Mouse (Mus musculus) heart, adult 2 months (tissue): Measurements from ENCODE around the gene Sema3c. TPM values are rescaled to one million over a fixed set of nuclear protein-coding genes. Genes with fewer than 3 reads are reported as not detected.

Experiments used
- DNase-seq, 2 experiments: peaks; one replicate each; pipeline ENCODE4 v3.0.0; 2021
- H3K27ac ChIP-seq: fragments of 200-600 bp; 2 replicates; pipeline ENCODE4 v1.8.1; 2022
- H3K27me3 ChIP-seq: fragments of 200-500 bp; 2 replicates; pipeline ENCODE4 v1.6.1; 2012; ENCODE audit warnings: mild to moderate bottlenecking, low read length, inconsistent platforms, mixed read lengths; ENCODE audit not compliant: control insufficient read depth, insufficient read depth
- H3K36me3 ChIP-seq: fragments of 200-500 bp; 2 replicates; pipeline ENCODE4 v1.6.1; 2012; ENCODE audit warnings: low read length, inconsistent platforms; ENCODE audit not compliant: control insufficient read depth, insufficient read depth
- H3K4me1 ChIP-seq: fragments of 200-500 bp; 2 replicates; pipeline ENCODE4 v1.6.1; 2011; ENCODE audit warnings: low read length; ENCODE audit not compliant: control insufficient read depth, insufficient read depth
- H3K4me3 ChIP-seq: fragments of 200-600 bp; 2 replicates; pipeline ENCODE4 v1.8.1; 2022
- H3K79me2 ChIP-seq: fragments of 200-500 bp; replicated peaks from 2 replicates; pipeline ENCODE4 v1.6.1; 2012; ENCODE audit warnings: mild to moderate bottlenecking, inconsistent platforms, low read length, moderate library complexity, mixed read lengths; ENCODE audit not compliant: control insufficient read depth, insufficient read depth
- H3K9ac ChIP-seq: fragments of 200-500 bp; 2 replicates; pipeline ENCODE4 v1.6.1; 2012; ENCODE audit warnings: low read depth, mild to moderate bottlenecking, control low read depth, inconsistent platforms, low read length, mixed read lengths
- CTCF ChIP-seq: fragments of 200-600 bp; IDR thresholded peaks from 2 replicates; pipeline ENCODE4 v1.8.1; 2022; ENCODE audit warnings: antibody characterized with exemption, mild to moderate bottlenecking, moderate library complexity
- EP300 ChIP-seq: fragments of 200-500 bp; IDR thresholded peaks from 2 replicates; pipeline ENCODE4 v1.6.1; 2011; ENCODE audit warnings: low read depth, low read length, control low read depth; ENCODE audit not compliant: insufficient read depth
- POLR2A ChIP-seq: fragments of 200-500 bp; IDR thresholded peaks from 2 replicates; pipeline ENCODE4 v1.6.1; 2011; ENCODE audit warnings: mild to moderate bottlenecking, low read depth, low read length, control low read depth; ENCODE audit not compliant: insufficient read depth
- WGBS: fragments of 180-500 bp; shearing (Covaris S2); methylation state at CpG from one replicate; pipeline ENCODE4 v1.1.7; 2018; 5-methylcytosine and 5-hydroxymethylcytosine counted together
- intact Hi-C: fragments of 180-260 bp; cut with DNase I; formaldehyde crosslinking; loops from one replicate; pipeline ENCODE4 v1.15.1; 2025
- polyA plus RNA-seq: library from polyadenylated mRNA; depleted of rRNA; stranded (reverse); fragments of >200 nt; gene quantifications from 2 replicates; pipeline ENCODE4 v1.2.3, GENCODE M21; 2012
- total RNA-seq, 2 experiments: library from RNA; stranded (reverse); gene quantifications; 2 replicates each; pipeline ENCODE4 v1.2.3; 2021

The Sema3c gene
- total and polyA plus RNA-seq, 3 experiments = 3.9 to 14.3 (median 14.0) TPM

- H3K4me1 ChIP-seq = no peaks in the 10 kb centered on the region
- TF ChIP-seq POLR2A (no peak), CTCF (no peak), EP300 (no peak)
- no peak overlapping the region for H3K9ac ChIP-seq
- no peaks in the 10 kb centered on the region for H3K36me3 ChIP-seq
- H3K27ac ChIP-seq = no peak overlapping the region
- intact Hi-C loops = no loop called here
- WGBS = 65% methylated on average over 3 of the region's 3 CpGs
- no peak for DNase-seq
- no peaks in the 10 kb centered on the region for H3K27me3 ChIP-seq
- no peaks in the 10 kb centered on the region for H3K79me2 ChIP-seq
- H3K4me3 ChIP-seq = no peak overlapping the region
Measured at GRCm38 (mm10) chr5:17707086-17707485, 133.0 kb downstream of the Sema3c start.

GRCm38 (mm10) chr5:17712374-17712773, 138.3 kb downstream of the Sema3c start:
- WGBS = 82% methylated on average over 4 of the region's 4 CpGs
- TF ChIP-seq POLR2A (no peak), EP300 (no peak), CTCF (no peak)
- Histone ChIP-seq H3K27me3 (no peaks in the 10 kb centered on the region), H3K36me3 (no peaks in the 10 kb centered on the region), H3K79me2 (no peaks in the 10 kb centered on the region), H3K9ac (no peak overlapping the region), H3K4me1 (no peaks in the 10 kb centered on the region), H3K27ac (no peak overlapping the region), H3K4me3 (no peak overlapping the region)
- no peak for DNase-seq
- intact Hi-C loops = no loop called here

- intact Hi-C loops = no loop called here
- Histone ChIP-seq H3K4me3 (no peak overlapping the region), H3K4me1 (no peaks in the 10 kb centered on the region), H3K79me2 (no peaks in the 10 kb centered on the region), H3K27me3 (no peaks in the 10 kb centered on the region), H3K9ac (no peak overlapping the region), H3K36me3 (no peaks in the 10 kb centered on the region), H3K27ac (no peak overlapping the region)
- no peak for DNase-seq
- no peak for TF ChIP-seq POLR2A
- no peak for TF ChIP-seq EP300
- TF ChIP-seq CTCF = no peak
- 94% methylated on average over 1 of the region's 1 CpGs for WGBS
Measured at GRCm38 (mm10) chr5:17715206-17715605, 141.1 kb downstream of the Sema3c start.

- Histone ChIP-seq H3K79me2 (no peaks in the 10 kb centered on the region), H3K36me3 (no peaks in the 10 kb centered on the region), H3K27ac (no peak overlapping the region), H3K4me3 (no peak overlapping the region), H3K4me1 (no peaks in the 10 kb centered on the region), H3K9ac (no peak overlapping the region), H3K27me3 (no peaks in the 10 kb centered on the region)
- no peak for DNase-seq
- WGBS = 80% methylated on average over 4 of the region's 4 CpGs
- TF ChIP-seq POLR2A = no peak
- no peak for TF ChIP-seq CTCF
- no peak for TF ChIP-seq EP300
- intact Hi-C loops = no loop called here
Measured at GRCm38 (mm10) chr5:17720011-17720410, 145.9 kb downstream of the Sema3c start.

GRCm38 (mm10) chr5:17724031-17724430, 149.9 kb downstream of the Sema3c start:
- intact Hi-C loops = no loop called here
- no peaks in the 10 kb centered on the region for H3K27me3 ChIP-seq
- no peak overlapping the region for H3K27ac ChIP-seq
- no peak for DNase-seq
- WGBS = 75% methylated on average over 2 of the region's 2 CpGs
- H3K4me3 ChIP-seq = no peak overlapping the region
- no peaks in the 10 kb centered on the region for H3K79me2 ChIP-seq
- TF ChIP-seq EP300 = no peak
- no peak for TF ChIP-seq CTCF
- TF ChIP-seq POLR2A = no peak
- H3K9ac ChIP-seq = no peak overlapping the region
- H3K4me1 ChIP-seq = no peaks in the 10 kb centered on the region
- no peaks in the 10 kb centered on the region for H3K36me3 ChIP-seq

GRCm38 (mm10) chr5:17728047-17728446, 154.0 kb downstream of the Sema3c start:
- no peaks in the 10 kb centered on the region for H3K27me3 ChIP-seq
- intact Hi-C loops = no loop called here
- no peak overlapping the region for H3K4me3 ChIP-seq
- DNase-seq = no peak
- TF ChIP-seq POLR2A (no peak), CTCF (no peak), EP300 (no peak)
- H3K79me2 ChIP-seq = no peaks in the 10 kb centered on the region
- WGBS = 79% methylated on average over 5 of the region's 5 CpGs
- H3K27ac ChIP-seq = no peak overlapping the region
- no peaks in the 10 kb centered on the region for H3K36me3 ChIP-seq
- no peaks in the 10 kb centered on the region for H3K4me1 ChIP-seq
- H3K9ac ChIP-seq = no peak overlapping the region
